Mouse (Mus musculus) thymus, postnatal 25 days (tissue): ENCODE results near the gene Rell1.

ENCODE experiments used
- DNase-seq: peaks from one replicate; pipeline ENCODE4 v3.0.0; 2022

Rell1 gene

DNA sequence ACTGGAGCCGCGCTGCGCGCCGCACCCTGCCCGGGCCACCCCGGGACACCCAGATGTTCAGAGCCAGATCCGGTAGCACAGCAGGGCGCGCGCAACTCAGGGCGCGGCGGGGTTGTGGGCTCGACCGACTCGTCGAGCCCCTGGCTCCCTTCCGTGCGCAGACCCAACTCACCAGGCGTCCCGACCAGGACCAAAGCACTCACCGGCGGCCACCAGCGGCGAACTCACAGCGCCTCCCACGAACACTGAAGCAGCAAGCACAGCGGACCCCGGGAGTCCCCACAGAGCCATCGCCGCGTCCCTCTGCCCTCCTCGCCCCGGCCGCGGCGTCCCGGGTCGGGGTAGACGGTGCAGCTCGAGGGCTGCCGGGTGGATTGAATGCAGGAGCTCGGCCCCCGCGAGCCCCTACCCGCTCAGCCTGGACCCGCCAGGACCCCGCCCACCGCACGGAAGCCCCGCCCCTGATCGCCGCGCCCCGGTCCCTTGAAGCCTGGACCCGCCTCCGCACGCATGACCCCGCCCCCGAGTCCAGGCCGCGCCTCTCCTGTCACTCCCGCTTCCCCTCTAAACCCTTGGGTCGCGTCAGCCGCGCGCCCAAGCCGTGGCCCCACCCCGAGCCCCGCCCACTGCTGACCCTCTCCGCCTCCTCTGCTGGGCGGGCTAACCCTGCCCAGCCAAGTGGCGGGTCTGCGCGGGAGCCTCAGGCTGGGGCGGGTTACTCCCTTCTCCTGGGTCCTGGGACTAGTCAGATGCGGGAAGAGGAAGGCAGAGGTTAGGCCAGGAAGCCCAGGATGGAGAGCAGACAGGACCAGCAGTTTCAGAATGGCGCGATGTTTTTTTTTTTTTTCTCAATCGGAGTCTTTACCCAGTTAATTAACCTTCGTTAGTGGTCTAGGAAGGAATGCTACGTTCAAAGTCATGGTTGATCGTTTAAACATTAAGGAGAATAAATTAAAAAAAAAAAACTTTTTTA is at the start of gene Rell1:
TSS of gene Rell1 (minus strand) at position 455 of the 973 bp plus-strand sequence.
- DNase-seq: peak; percentile 99

DNA sequence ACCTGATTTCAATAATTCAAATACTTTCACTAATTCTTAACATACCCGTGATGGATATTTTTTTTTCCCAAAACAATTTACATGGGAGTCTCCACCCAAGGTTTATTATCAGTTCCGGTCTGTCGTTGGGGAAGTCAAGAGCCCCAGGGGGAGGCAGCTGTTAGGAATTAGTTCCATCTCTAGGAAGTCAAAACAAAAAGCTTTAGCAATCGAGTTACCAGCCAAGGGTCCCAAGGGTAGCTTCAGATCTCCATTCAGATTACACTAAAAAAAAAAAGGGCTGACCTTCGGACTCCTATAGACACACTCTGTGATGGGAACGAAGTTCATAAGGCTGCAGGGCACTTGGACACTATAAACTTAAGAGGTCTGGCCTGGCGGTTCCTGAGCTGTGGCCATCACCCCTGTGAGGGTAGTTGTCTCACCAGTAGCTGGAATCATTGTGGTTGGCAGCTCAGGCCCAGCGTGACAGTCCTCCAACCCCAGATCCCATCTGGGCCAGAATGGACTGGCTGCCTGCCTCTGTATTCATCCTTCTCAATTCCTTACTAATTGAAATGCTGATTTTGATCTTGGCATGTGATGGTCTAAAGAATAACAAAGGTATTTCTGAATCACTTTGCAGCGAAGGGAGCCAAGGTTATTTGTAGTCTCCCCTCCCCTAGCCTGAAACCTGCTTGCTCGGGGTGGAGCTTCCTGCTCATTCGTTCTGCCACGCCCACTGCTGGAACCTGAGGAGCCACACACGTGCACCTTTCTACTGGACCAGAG is 44.1 kb upstream of the Rell1 start:
- no peak for DNase-seq

- DNase-seq: no peak
Measured at GRCm38 (mm10) chr5:64006548-64006947, 37.9 kb upstream of the Rell1 start.

- no peak for DNase-seq
Measured at GRCm38 (mm10) chr5:64003302-64003701, 34.6 kb upstream of the Rell1 start.

- no peak for DNase-seq
Measured at GRCm38 (mm10) chr5:63993865-63994264, 25.2 kb upstream of the Rell1 start.

- no peak for DNase-seq
Measured at GRCm38 (mm10) chr5:63990675-63991074, 22.0 kb upstream of the Rell1 start.

DNA sequence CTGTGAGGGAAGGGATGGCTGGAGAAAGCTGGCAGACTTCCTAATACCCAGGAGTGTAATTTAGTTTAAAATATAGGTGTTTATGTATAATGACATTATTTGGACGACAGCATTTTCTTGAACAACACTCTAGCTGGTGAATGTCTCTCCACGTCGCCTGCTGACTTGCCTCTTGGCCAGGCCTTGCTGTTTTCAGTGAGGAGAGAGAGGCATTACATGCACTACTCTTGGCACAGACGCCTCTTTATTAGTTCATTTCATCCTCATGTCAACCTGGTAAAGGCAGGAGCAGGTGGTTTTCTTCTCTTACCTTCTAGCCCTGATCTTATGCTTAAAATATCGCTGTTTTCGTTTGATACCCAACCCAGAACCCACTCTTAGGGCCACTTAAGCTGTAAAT is 17.6 kb upstream of the Rell1 start:
- no peak for DNase-seq

DNA sequence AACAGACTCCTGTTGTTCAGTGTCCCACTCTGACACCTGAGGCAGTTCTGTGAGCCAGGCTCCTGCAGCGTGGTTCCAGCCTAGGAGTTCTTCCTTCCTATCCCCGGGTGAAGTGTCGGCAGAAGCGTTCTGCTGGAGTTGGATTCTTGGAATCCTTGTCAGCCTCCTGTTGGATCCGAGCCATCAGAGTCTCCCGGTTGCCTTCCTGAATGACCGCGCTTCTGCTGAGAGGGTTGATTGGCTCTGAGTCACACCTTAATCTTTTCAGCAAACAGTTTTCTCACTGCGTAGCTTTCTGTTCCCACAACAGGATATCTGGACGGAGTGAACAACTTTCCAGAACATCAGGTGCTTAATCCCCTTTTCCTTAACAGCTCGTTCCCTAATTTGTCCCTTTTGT is 13.6 kb upstream of the Rell1 start:
- DNase-seq: no peak

DNA sequence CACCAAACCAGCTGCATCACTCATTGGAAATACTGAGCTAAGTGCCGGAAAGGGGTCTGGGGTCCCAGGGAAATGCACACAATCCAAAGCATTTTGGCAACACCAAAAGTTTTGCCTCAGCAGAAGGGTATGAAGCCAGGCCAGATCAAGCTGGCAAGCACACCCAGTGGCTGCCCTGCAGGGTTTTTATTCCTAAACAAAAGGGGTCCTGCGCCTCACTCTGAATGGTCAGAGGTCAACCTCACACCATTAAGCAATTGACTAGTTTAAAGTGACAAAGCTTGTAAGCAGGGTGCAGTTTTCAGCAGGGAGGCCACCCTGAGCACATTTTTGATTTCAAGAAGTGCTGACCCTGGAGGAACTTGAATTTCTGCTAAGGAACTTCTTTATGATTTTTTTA is 2.3 kb upstream of the Rell1 start:
- no peak for DNase-seq

DNA sequence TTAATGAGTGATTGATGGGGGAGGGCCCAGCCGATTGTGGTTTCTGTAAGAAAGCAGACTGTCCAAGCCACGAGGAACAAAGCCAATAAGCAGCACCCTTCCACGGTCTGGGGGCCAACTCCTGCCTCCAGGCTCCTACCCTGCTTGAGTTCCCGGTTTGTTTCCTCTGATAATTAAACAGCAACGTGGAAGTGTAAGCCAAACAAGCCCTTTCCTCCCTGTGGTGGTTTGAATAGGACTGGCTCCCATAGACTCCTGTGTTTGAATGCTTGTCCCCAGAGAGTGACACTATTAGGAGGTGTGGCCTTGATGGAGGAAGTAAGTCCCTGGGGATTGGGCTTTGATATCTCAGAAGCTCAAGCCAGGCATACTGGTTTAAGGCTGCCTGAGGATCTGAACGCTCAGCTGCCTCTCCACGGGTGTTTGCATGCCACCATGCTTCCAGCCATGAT is 1.6 kb upstream of the Rell1 start:
- no peak for DNase-seq

DNA sequence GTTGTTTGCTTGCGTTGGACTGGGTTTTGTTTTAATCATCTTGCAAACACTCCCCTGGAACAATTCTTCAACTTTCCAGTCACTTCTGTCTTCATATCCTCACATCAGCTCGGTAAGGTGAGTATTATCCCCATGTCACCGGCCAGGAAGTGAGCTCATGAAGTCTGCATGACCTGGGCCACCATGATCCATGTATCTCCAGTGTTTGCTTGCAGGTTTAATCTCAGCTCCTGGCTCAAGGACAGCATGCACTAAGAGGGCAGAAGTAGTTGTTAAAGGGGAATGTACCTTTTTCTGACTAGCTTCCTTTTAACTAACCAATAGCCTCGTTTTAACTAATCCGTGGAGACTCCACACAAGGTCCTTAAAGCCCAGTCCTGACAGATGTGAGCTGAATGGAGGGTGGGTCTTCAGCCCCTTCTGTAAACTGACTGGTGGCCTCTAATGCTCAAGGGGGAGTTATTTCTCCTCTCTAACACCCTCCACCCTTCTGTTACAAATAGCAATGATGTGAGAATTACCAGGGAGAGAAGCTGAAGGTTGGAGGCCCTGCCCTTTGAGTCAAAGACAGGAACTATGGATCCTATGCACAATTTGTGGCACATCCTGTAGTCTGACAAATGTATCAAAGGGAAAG is 897 bp upstream of the Rell1 start:
- DNase-seq: no peak

DNA sequence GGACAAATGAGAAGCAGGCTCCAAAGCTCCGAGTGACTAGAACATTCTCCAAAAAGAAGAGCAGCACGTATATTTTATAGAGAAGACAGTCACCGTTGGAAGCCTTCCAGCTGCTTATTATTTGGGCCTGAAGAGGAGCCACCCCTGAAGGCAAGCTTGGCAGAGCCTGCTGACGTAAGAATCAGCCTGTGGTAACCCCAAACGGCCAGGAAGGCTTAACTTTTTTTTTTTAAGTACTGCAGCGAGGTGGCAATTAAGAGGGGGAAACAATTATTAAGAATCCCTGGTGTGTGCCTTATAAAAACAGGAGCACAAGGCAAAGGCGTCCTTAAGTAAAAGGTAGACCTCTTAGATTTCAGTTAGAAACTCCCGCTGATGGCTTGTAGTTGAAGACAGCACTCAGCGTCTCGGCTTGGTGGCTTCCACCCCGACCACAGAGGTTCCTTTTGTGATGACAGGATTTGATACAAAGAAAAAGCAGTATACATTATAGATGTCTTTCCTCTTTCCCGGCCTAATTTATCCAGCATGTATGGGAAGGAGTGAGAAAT is 1.0 kb downstream of the Rell1 start:
- peak; percentile 42 for DNase-seq

GRCm38 (mm10) chr5:63966379-63966778 is 2.3 kb downstream of the Rell1 start:
- DNase-seq: no peak

DNA sequence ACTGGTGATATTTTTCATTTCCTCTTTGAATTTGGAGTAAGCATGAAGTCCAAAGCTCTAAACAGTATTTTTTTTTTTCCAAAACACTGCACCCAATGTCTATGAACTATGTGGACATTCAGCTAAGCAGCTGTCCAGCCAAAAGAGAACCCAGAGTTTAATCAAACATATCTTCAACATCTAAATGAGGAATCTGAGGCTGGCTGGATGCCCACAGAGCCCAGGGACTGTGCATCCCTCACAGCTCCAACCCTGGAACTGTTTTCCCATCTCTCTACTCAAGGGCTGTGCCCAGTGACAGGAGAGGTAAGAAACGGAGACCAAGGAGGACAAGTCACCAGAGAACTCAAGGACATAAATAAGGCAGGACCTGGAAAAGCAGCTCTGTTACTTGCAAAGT is 2.8 kb downstream of the Rell1 start:
- DNase-seq: no peak

DNA sequence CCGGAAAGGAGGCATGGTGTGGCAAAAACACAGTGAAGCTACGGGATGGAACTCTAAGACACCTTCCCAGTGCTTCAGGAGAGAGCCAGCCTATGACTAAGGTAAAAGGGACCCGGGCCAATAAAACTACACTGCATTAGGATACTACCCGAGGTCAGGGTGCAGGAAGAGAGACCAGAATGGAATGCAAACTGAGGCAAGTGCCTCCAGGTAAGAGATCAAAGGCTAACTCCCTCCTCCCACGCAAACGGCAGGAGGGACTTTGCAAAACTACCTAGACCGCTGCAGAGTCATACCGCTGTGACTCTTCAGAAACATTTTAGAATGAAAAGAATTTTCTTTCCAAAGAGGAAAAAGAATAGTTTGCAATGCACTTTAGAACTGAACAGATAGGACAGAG is 4.1 kb downstream of the Rell1 start:
- DNase-seq: no peak

GRCm38 (mm10) chr5:63961726-63962125 is 7.0 kb downstream of the Rell1 start:
- DNase-seq: no peak

GRCm38 (mm10) chr5:63960565-63960964 is 8.1 kb downstream of the Rell1 start:
- no peak for DNase-seq

DNA sequence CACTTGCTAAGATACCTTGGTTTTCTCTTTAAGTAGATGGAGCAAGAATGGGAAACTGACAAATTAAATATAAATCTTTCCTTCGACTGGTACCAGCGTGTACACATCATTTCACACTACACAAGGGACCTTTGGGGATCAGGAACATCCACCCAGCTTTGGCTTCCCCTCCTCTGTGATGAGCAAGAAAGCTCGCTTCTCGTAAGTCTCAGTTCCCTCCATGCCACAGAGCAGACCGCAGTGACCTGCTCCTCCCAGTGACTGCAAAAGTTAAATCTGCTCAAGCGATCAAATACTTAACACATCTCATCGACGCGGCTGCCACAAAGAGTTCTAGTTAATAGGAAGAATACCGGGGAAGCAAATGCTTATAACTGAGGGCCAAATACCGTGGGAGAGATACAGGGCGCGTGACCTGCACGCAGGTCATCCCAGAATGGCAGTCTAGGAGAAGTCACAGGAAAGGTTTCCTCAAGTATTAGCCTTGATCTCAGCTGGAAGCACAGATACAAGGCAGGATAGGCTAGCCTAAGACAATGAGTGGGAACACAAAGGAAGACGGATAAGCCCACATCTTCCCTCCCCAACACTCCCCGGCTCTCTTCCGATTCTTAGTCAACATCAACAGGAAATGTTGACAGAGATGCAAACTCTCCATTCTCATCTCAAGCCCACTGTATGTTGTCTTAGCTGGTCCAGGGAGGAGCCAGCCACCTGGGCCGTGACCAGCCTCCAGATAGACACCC is 9.6 kb downstream of the Rell1 start:
- no peak for DNase-seq

GRCm38 (mm10) chr5:63957607-63958006 is 11.1 kb downstream of the Rell1 start:
- no peak for DNase-seq

DNA sequence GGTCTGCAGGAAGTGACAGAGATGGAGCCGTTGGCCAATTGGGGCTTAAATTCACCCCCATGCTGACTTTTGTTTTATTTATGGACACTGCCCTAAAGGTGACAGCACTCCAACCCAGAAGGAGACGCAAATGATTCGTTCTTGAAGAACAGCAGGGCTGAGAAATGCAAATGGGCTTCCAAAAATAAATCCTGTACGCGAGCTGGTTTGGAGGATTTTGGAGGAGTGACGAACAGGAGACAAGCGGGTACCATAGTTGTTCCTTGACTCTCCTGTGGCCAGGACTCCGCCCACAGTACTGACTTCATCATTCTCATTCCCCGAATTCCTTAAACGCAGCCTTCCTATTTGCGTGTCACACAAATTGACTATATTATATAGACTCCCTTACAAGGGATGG is 12.3 kb downstream of the Rell1 start:
- DNase-seq: no peak

DNA sequence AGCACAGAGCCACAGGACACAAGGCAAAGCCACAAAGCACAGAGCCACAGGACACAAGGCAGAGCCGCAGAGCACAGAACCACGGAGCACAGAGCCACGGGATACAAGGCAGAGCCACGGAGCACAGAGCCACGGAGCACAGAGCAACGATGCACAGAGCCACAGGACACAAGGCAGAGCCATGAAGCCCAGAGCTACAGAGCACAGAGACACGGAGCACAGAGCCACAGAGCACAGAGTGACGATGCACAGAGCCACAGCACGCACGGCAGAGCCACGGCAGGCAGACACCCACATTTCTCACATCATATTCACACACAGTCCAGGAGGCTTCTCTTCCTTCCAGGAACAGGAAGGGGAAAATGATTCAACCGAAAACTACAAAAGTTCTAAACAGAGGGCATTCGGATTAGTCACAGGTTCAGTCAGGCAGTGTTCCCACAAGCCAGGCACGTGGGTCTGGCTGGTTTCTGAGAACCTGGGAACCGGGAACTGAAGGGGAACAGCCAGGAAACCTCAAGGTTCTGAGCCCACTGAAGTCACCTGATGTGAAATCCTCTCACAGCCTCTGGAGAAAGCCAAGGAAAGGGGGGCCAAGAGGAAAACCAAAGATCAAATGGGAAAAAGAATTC is 15.2 kb downstream of the Rell1 start:
- no peak for DNase-seq

- DNase-seq: no peak
Measured at GRCm38 (mm10) chr5:63952039-63952438, 16.7 kb downstream of the Rell1 start.
